Mouse (Mus musculus) stomach, embryonic 16.5 days (tissue): Measurements from ENCODE around the gene Dpysl4. TPM values are rescaled to one million over a fixed set of nuclear protein-coding genes. Genes with fewer than 3 reads are reported as not detected.

Source experiments
- ATAC-seq: fragments of 200-750 bp; cut with Nextera tagmentation; 2 replicates; pipeline ENCODE4 v1.8.0; 2017; ENCODE audit warnings: moderate number of reproducible peaks, moderate TSS enrichment; ENCODE audit not compliant: insufficient read depth, low FRiP score
- H3K27ac ChIP-seq: fragments of 300-500 bp; sonication (generic); 2 replicates; pipeline ENCODE4 v1.5.1; 2014; ENCODE audit warnings: low read length
- H3K27me3 ChIP-seq: fragments of 300-500 bp; sonication (generic); 2 replicates; pipeline ENCODE4 v1.6.1; 2014; ENCODE audit warnings: low read length, control low read depth, mixed read lengths; ENCODE audit not compliant: control insufficient read depth, insufficient read depth
- H3K36me3 ChIP-seq: fragments of 300-500 bp; sonication (generic); 2 replicates; pipeline ENCODE4 v1.6.1; 2014; ENCODE audit warnings: low read length; ENCODE audit not compliant: control insufficient read depth, insufficient read depth
- H3K4me1 ChIP-seq: fragments of 300-500 bp; sonication (generic); 2 replicates; pipeline ENCODE4 v1.6.1; 2014; ENCODE audit warnings: low read length, control low read depth, mixed read lengths; ENCODE audit not compliant: control insufficient read depth, insufficient read depth
- H3K4me2 ChIP-seq: fragments of 300-500 bp; sonication (generic); 2 replicates; pipeline ENCODE4 v1.6.1; 2014; ENCODE audit warnings: low read depth, low read length, mixed read lengths
- H3K4me3 ChIP-seq: fragments of 300-500 bp; sonication (generic); replicated peaks from 2 replicates; pipeline ENCODE4 v1.5.1; 2014; ENCODE audit warnings: mild to moderate bottlenecking, low read length
- H3K9ac ChIP-seq: fragments of 300-500 bp; sonication (generic); 2 replicates; pipeline ENCODE4 v1.6.1; 2014; ENCODE audit warnings: low read length
- H3K9me3 ChIP-seq: fragments of 300-500 bp; sonication (generic); replicated peaks from 2 replicates; pipeline ENCODE4 v1.6.1; 2016; ENCODE audit warnings: low read length, control low read depth; ENCODE audit not compliant: control insufficient read depth
- WGBS: fragments of 180-500 bp; shearing (Covaris S2); extraction: QIAGEN DNeasy Blood & Tissue Kit; methylation state at CpG from one replicate; pipeline ENCODE4 v1.1.7; 2014; 5-methylcytosine and 5-hydroxymethylcytosine counted together
- polyA plus RNA-seq: library from polyadenylated mRNA; unstranded; fragments of >200 nt; fragmentation: Nextera tagmentation; extraction: Ambion mirVana; gene quantifications from 2 replicates; pipeline ENCODE4 v1.2.1, GENCODE M21; 2015

The Dpysl4 gene
- polyA plus RNA-seq, 1 experiment from 2014 or later = 13.6 TPM

DNA sequence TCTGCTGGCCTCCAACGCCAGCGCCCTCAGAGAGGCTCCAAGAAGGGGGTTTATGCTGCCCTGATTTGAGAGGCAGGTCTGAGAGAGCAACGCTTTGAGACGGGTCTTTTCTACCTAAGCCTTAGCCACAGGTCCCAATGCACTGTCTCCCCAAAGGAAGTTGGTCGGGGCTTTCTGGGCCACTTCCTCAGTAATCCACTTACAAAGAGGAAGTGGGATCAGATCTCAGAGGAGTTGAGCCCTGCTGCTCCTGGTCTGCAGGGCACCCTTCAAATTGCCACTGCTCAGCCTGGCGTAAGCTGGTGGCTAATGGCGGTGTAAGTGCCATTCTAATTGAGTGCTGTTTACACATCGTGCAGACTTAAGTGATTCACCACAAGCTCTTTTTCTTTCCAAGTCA lies 45.7 kb downstream of the Dpysl4 start:
- Histone ChIP-seq H3K36me3 (no peaks in the 10 kb centered on the region), H3K9ac (no peak overlapping the region), H3K4me2 (no peak overlapping the region), H3K27ac (no peak overlapping the region), H3K27me3 (no peaks in the 10 kb centered on the region), H3K4me3 (no peak overlapping the region), H3K9me3 (no peaks in the 10 kb centered on the region), H3K4me1 (no peaks in the 10 kb centered on the region)
- ATAC-seq = no peak
- 56% methylated on average over 8 of the region's 8 CpGs for whole genome bisulfite sequencing

- H3K9ac ChIP-seq = no peak overlapping the region
- WGBS = 65% methylated on average over 3 of the region's 3 CpGs
- H3K27ac ChIP-seq = no peak overlapping the region
- H3K4me2 ChIP-seq = no peak overlapping the region
- ATAC-seq = no peak
- no peaks in the 10 kb centered on the region for H3K36me3 ChIP-seq
- H3K27me3 ChIP-seq = no peaks in the 10 kb centered on the region
- H3K4me3 ChIP-seq = no peak overlapping the region
- H3K4me1 ChIP-seq = no peaks in the 10 kb centered on the region
- H3K9me3 ChIP-seq = no peaks in the 10 kb centered on the region
Measured at GRCm38 (mm10) chr7:139133446-139133845, 47.6 kb downstream of the Dpysl4 start.

GRCm38 (mm10) chr7:139135236-139135635 lies 49.4 kb downstream of the Dpysl4 start:
- Histone ChIP-seq H3K36me3 (no peaks in the 10 kb centered on the region), H3K4me2 (no peak overlapping the region), H3K4me3 (no peak overlapping the region), H3K27me3 (no peaks in the 10 kb centered on the region), H3K9me3 (no peaks in the 10 kb centered on the region), H3K27ac (no peak overlapping the region), H3K9ac (no peak overlapping the region), H3K4me1 (peaks cover 6% of the 10 kb centered on the region; the same call in 1 of the 2 replicates)
- 76% methylated on average over 5 of the region's 5 CpGs for WGBS
- ATAC-seq = no peak

DNA sequence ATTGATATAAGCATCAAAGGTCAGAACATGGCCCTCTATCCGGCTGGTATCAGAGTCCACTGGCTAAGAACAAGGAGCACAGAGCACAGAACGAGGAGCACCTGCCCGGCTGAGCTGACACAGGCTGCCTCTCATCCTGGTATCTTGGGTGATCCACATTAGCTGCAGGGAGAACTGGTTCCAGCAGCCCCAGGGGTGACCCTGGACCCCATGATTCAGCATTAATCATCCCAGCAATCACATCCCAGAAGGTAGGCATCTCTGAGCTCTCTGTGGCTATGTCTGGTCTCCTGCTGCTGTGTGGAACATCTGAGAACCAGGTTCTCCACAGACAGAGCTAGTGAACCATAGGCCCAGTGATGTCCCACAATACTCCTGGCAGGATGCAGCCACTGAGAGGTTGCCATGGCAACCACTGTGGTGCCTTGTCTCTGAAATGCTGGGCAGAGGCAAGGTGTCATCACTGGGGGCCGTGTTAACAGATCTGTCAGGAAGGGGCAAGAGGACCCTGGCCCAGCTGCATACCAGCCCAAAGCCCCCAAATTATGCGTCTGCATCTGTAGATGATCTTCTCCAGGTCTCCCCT lies 51.2 kb downstream of the Dpysl4 start:
- Histone ChIP-seq H3K4me1 (peaks cover 6% of the 10 kb centered on the region; the same call in 1 of the 2 replicates), H3K27me3 (no peaks in the 10 kb centered on the region), H3K36me3 (no peaks in the 10 kb centered on the region), H3K27ac (no peak overlapping the region), H3K9ac (no peak overlapping the region), H3K4me2 (no peak overlapping the region), H3K9me3 (no peaks in the 10 kb centered on the region), H3K4me3 (no peak overlapping the region)
- ATAC-seq = no peak
- 71% methylated on average over 5 of the region's 5 CpGs for WGBS

DNA sequence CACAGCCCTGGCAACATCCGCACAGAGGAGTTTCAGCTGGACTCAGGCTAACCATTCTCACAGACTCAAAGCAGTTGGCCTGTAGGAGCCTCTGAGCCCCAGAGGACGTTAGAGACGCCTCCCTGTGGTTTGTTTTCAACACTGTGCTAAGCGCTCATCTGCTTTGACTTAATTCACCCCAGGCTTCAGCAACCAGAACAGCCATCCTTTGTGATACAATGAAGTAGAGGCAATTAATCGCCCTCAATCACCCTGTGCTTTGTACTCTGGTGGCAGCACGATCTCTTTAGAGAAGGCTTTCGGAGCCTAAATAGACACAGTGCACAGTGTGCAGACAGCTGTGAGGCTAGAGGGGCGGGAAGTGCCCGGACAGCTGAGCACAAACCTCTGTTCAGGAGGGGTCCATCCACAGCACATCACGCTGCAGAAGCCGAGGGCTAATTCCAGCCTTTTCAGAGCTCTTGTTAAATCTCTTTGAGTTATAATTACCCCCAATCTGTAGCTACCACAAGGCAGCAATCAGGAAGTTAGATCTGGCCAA lies 54.2 kb downstream of the Dpysl4 start:
- no peak overlapping the region for H3K4me3 ChIP-seq
- no peaks in the 10 kb centered on the region for H3K36me3 ChIP-seq
- H3K4me1 ChIP-seq = peaks cover 6% of the 10 kb centered on the region; the same call in 1 of the 2 replicates
- 25% methylated on average over 11 of the region's 11 CpGs for WGBS
- no peaks in the 10 kb centered on the region for H3K9me3 ChIP-seq
- no peak for ATAC-seq
- no peaks in the 10 kb centered on the region for H3K27me3 ChIP-seq
- H3K4me2 ChIP-seq = no peak overlapping the region
- no peak overlapping the region for H3K9ac ChIP-seq
- no peak overlapping the region for H3K27ac ChIP-seq

DNA sequence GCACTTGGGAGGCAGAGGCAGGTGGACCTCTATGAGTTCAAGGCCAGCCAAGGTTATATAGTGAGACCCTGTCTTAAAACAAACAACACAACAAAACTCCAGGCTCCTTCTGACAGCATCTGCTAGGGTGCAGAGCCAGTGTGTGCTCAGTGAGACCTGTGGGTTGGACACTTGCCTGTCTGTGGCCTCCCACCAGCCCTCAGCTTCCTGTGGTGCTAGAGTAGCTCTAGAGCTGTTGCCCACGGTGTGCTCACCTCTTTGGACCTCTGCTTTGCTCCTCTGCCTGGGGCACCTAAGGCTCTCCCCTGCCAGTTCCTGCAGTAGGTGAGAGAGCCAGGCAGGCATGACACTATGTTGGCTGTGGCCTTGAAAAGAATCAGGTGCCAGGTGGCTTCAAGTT lies 58.0 kb downstream of the Dpysl4 start:
- no peaks in the 10 kb centered on the region for H3K27me3 ChIP-seq
- H3K4me3 ChIP-seq = no peak overlapping the region
- 62% methylated on average over 1 of the region's 1 CpGs for WGBS
- peaks cover 6% of the 10 kb centered on the region; the same call in 1 of the 2 replicates for H3K4me1 ChIP-seq
- no peak overlapping the region for H3K4me2 ChIP-seq
- ATAC-seq = no peak
- no peaks in the 10 kb centered on the region for H3K36me3 ChIP-seq
- H3K9ac ChIP-seq = no peak overlapping the region
- no peaks in the 10 kb centered on the region for H3K9me3 ChIP-seq
- H3K27ac ChIP-seq = no peak overlapping the region

DNA sequence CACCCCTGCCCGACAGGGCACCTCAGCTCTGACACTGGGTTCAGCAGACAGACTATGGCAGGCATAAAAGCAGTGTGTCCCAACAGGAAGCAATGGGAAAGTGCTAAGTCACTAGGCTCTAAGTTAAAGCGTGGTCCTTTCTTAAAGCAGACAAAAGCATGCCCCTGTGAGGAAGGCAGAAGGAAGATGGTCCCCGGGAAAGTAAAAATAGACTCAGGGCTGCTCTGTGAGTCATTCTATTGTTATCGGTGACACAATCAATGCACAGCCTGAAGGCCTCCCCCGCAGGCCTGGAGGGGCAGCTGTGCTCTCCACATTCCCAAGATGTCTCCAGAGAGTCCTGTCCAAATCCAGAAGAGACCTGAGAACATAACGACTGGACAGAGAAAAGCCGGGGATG lies 60.1 kb downstream of the Dpysl4 start:
- peaks cover 2% of the 10 kb centered on the region; the same call in 1 of the 2 replicates for H3K4me1 ChIP-seq
- no peaks in the 10 kb centered on the region for H3K36me3 ChIP-seq
- H3K4me3 ChIP-seq = no peak overlapping the region
- ATAC-seq = no peak
- H3K9me3 ChIP-seq = no peaks in the 10 kb centered on the region
- H3K27ac ChIP-seq = no peak overlapping the region
- H3K9ac ChIP-seq = no peak overlapping the region
- H3K4me2 ChIP-seq = no peak overlapping the region
- 63% methylated on average over 7 of the region's 7 CpGs for WGBS
- H3K27me3 ChIP-seq = no peaks in the 10 kb centered on the region

GRCm38 (mm10) chr7:139147360-139147759 lies 61.6 kb downstream of the Dpysl4 start:
- Histone ChIP-seq H3K27me3 (no peaks in the 10 kb centered on the region), H3K36me3 (no peaks in the 10 kb centered on the region), H3K27ac (no peak overlapping the region), H3K9ac (no peak overlapping the region), H3K4me2 (no peak overlapping the region), H3K4me1 (peaks cover 8% of the 10 kb centered on the region; the same call in 1 of the 2 replicates), H3K9me3 (no peaks in the 10 kb centered on the region), H3K4me3 (no peak overlapping the region)
- WGBS = 22% methylated on average over 4 of the region's 4 CpGs
- ATAC-seq = no peak

- Histone ChIP-seq H3K27me3 (no peaks in the 10 kb centered on the region), H3K4me3 (no peak overlapping the region), H3K9ac (no peak overlapping the region), H3K4me1 (peaks cover 12% of the 10 kb centered on the region; the same call in 1 of the 2 replicates), H3K36me3 (no peaks in the 10 kb centered on the region), H3K9me3 (no peaks in the 10 kb centered on the region), H3K27ac (no peak overlapping the region), H3K4me2 (no peak overlapping the region)
- ATAC-seq = no peak
- 45% methylated on average over 7 of the region's 7 CpGs for WGBS
Measured at GRCm38 (mm10) chr7:139149373-139149772, 63.6 kb downstream of the Dpysl4 start.
